Comparison of ENCODE assay signal across 22 mouse cellular contexts in the genomic region with DNA sequence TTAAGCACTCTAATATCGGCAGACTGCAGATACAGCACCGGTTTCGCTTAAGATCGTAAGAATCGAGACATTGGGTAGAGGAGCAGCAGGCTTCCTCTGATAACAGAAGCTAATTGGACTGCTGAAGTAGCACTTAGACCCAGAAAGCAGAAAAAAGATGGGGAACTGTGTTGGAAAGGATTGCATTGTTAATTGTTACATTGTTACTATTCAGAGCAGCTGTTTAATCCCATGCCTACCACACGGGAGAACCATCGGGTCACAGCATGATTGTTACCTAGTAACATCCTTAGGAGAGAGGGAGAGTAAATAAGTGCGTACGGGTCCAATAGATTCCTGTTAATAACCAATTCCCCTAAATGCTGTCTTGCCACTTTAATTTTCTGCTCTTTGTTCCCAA.
"Had no signal": no experiment of that assay in that cellular context is flagged by ENCODE, and none has a peak within 500 bp of the region (broad histone marks: within the 10 kb centered on the region; RNA-seq: fewer than 3 reads in every experiment).

No protein-coding gene starts in this region.

- DNase-seq: kidney, adult 9 months; kidney, postnatal 14 days; layer of hippocampus, adult 9-11 months; liver; lung, adult 18-20 months; lung, postnatal 10 days; lung, postnatal 36 days; midbrain, embryonic 14.5 days; right cerebral cortex, postnatal 4 days; thymus, adult 18-20 months; thymus, postnatal 36 days had no signal

- H3K9ac ChIP-seq: limb, embryonic 13.5 days; liver, embryonic 12.5 days; liver, embryonic 15.5 days; lung, embryonic 15.5 days; neural tube, embryonic 12.5 days; neural tube, embryonic 15.5 days had no signal

- ATAC-seq: liver, embryonic 12.5 days had no signal

- H3K36me3 ChIP-seq: liver, embryonic 15.5 days; lung, embryonic 15.5 days; neural tube, embryonic 12.5 days; neural tube, embryonic 15.5 days had no signal

- H3K4me3 ChIP-seq: layer of hippocampus, adult 2 months; limb, embryonic 10.5 days; limb, embryonic 13.5 days; liver, embryonic 12.5 days; liver, embryonic 15.5 days; lung, embryonic 15.5 days; megakaryocyte, embryonic 14.5 days; neural tube, embryonic 12.5 days; neural tube, embryonic 15.5 days had no signal

- H3K4me2 ChIP-seq: limb, embryonic 13.5 days; liver, embryonic 12.5 days; liver, embryonic 15.5 days; lung, embryonic 15.5 days; midbrain, embryonic 11.5 days; neural tube, embryonic 12.5 days; neural tube, embryonic 15.5 days had no signal

- H3K27me3 ChIP-seq: limb, embryonic 13.5 days; liver, embryonic 12.5 days; liver, embryonic 15.5 days; lung, embryonic 15.5 days; megakaryocyte, embryonic 14.5 days; neural tube, embryonic 12.5 days; neural tube, embryonic 15.5 days had no signal

- H3K9me3 ChIP-seq: limb, embryonic 10.5 days; limb, embryonic 13.5 days; liver, embryonic 12.5 days; liver, embryonic 15.5 days; lung, embryonic 15.5 days; megakaryocyte, embryonic 14.5 days; neural tube, embryonic 12.5 days; neural tube, embryonic 15.5 days had no signal

- H3K27ac ChIP-seq: layer of hippocampus, adult 2 months; limb, embryonic 10.5 days; limb, embryonic 13.5 days; liver, embryonic 12.5 days; liver, embryonic 15.5 days; lung, embryonic 15.5 days; neural tube, embryonic 12.5 days; neural tube, embryonic 15.5 days; stomach, postnatal 0 days had no signal
